Mouse (Mus musculus) liver, adult 2 months (tissue): ENCODE results near the gene Dhx30.

ENCODE experiments used
- CTCF ChIP-seq: fragments of 200-500 bp; IDR thresholded peaks from 2 replicates; pipeline ENCODE4 v1.5.1; 2011; ENCODE audit warnings: low read depth, low read length, control low read depth
- POLR2A ChIP-seq: fragments of 200-500 bp; IDR thresholded peaks from 2 replicates; pipeline ENCODE4 v1.6.1; 2011; ENCODE audit warnings: low read length, control low read depth; ENCODE audit not compliant: insufficient read depth; ENCODE audit errors: extremely low read depth

DNA sequence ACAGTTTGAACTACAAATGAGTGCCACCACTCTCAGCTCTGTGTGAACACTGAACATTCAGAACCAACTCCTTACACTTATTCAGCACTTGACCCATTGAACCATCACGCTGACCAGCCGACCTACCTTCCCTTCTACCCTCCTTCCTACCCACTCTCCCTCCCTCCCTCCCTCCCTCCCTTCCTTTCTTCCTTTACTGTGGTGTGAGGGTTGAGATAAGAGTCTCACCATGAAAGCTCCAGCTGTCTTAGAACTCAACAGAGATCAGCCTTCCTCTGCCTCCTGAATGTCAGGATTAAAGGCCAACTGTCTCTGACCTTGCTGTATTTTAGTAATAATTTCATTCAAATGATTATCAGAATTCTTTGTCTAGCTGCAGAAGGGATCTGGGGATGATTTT, 31.0 kb upstream of the Dhx30 start:
- no peak for TF ChIP-seq CTCF
- no peak for TF ChIP-seq POLR2A
